Mouse (Mus musculus) spleen, adult 2 months (tissue): Measurements from ENCODE around the gene Hip1r.

Experiments
- CTCF ChIP-seq: fragments of 200-500 bp; IDR thresholded peaks from 2 replicates; pipeline ENCODE4 v1.5.1; 2011; ENCODE audit warnings: mild to moderate bottlenecking, inconsistent platforms; ENCODE audit not compliant: insufficient read depth, insufficient read length, insufficient replicate concordance; ENCODE audit errors: extremely low read depth
- POLR2A ChIP-seq: fragments of 200-500 bp; IDR thresholded peaks from 2 replicates; pipeline ENCODE4 v1.6.1; 2011; ENCODE audit warnings: low read depth, low read length, inconsistent platforms

DNA sequence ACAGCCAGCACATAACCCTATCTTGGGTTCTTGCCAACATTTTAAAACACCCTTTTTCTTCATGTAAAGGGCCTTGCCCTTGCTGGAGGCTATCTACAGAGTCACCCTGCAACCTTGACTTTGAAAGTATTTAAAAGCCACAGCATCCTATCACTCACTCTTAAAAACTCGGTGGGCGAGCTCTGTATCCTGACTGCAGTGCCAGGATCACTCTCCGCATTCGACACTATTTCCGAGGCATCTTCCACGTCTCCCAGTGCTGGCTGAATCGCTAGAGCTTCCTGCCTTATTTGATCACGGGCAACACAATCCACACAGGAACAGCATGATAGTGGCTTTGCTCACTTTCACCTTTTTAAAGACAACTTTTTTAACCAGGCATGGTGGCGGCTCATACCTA lies 44.5 kb downstream of the Hip1r start:
- TF ChIP-seq CTCF (no peak), POLR2A (no peak)
